Mouse (Mus musculus): ENCODE measurements at regions not wholly inside any gene's neighbourhood (a gene's known extent, or its start where the extent isn't known, plus 50 kb on each side); places are given as distances from the start of the nearest gene placed in this dataset.

- H3K36me3 ChIP-seq (ENCODE audit: control insufficient read depth, insufficient read depth, low read length, poor library complexity, severe bottlenecking): no peaks in the 10 kb centered on the region
- H3K4me1 ChIP-seq (ENCODE audit: control insufficient read depth in 2 of 2, insufficient read depth in 2 of 2, low read length in 2 of 2, poor library complexity in 1 of 2): no peaks in the 10 kb centered on the region; a peak in 1 of 4 replicates
- no peak overlapping the region for H3K27ac ChIP-seq (ENCODE audit: insufficient read depth, low read depth, low read length, poor library complexity, severe bottlenecking)
- no peak for DNase-seq (ENCODE audit: low read depth, low spot score)
- TF ChIP-seq MAFK (IDR thresholded peaks at IDR 0.05; ENCODE audit: insufficient read depth, low read depth, low read length) (no peak), ZNF384 (IDR thresholded peaks at IDR 0.05; ENCODE audit: low read depth, low read length) (no peak)
- in situ Hi-C loops (cut with MboI; ENCODE audit: low sequenced_read_pairs in 2 of 2, unreplicated experiment in 2 of 2): no loop called here
- no peaks in the 10 kb centered on the region for H3K9me3 ChIP-seq (ENCODE audit: control insufficient read depth, insufficient read depth, low read depth, low read length)
- no peak overlapping the region for H3K9ac ChIP-seq (ENCODE audit: insufficient read depth, low read depth, low read length, poor library complexity, severe bottlenecking)
- H3K4me3 ChIP-seq (ENCODE audit: insufficient read depth in 1 of 2, low read depth in 1 of 2, low read length in 2 of 2, poor library complexity in 1 of 2, severe bottlenecking in 1 of 2): no peak overlapping the region
Measured at GRCm38 (mm10) chr7:130041402-130041965, 449.8 kb downstream of the Wdr11 start.

GRCm38 (mm10) chr7:130042296-130042910, 450.7 kb downstream of the Wdr11 start:
- no peak for DNase-seq (ENCODE audit: low read depth, low spot score)
- Histone ChIP-seq H3K9me3 (ENCODE audit: control insufficient read depth, insufficient read depth, low read depth, low read length) (no peaks in the 10 kb centered on the region), H3K9ac (ENCODE audit: insufficient read depth, low read depth, low read length, poor library complexity, severe bottlenecking) (no peak overlapping the region), H3K4me3 (ENCODE audit: insufficient read depth in 1 of 2, low read depth in 1 of 2, low read length in 2 of 2, poor library complexity in 1 of 2, severe bottlenecking in 1 of 2) (no peak overlapping the region), H3K27ac (ENCODE audit: insufficient read depth, low read depth, low read length, poor library complexity, severe bottlenecking) (no peak overlapping the region), H3K36me3 (ENCODE audit: control insufficient read depth, insufficient read depth, low read length, poor library complexity, severe bottlenecking) (no peaks in the 10 kb centered on the region), H3K4me1 (ENCODE audit: control insufficient read depth in 2 of 2, insufficient read depth in 2 of 2, low read length in 2 of 2, poor library complexity in 1 of 2) (no peaks in the 10 kb centered on the region; a peak in 1 of 4 replicates)
- TF ChIP-seq ZC3H11A (IDR thresholded peaks at IDR 0.05; ENCODE audit: borderline replicate concordance, low read depth, low read length): no peak
- no peak for TF ChIP-seq HCFC1 (IDR thresholded peaks at IDR 0.05; ENCODE audit: borderline replicate concordance, insufficient read depth, low read length)
- TF ChIP-seq MAFK (IDR thresholded peaks at IDR 0.05; ENCODE audit: insufficient read depth, low read depth, low read length): no peak
- TF ChIP-seq ZNF384 (IDR thresholded peaks at IDR 0.05; ENCODE audit: low read depth, low read length): no peak
- TF ChIP-seq CHD2 (IDR thresholded peaks at IDR 0.05; ENCODE audit: low read depth, low read length): no peak
- in situ Hi-C loops (cut with MboI; ENCODE audit: low sequenced_read_pairs in 2 of 2, unreplicated experiment in 2 of 2): no loop called here

GRCm38 (mm10) chr7:130043397-130044234, 452.0 kb downstream of the Wdr11 start:
- TF ChIP-seq ZNF384 (IDR thresholded peaks at IDR 0.05; ENCODE audit: low read depth, low read length) (no peak), ZC3H11A (IDR thresholded peaks at IDR 0.05; ENCODE audit: borderline replicate concordance, low read depth, low read length) (no peak), CHD2 (IDR thresholded peaks at IDR 0.05; ENCODE audit: low read depth, low read length) (no peak), HCFC1 (IDR thresholded peaks at IDR 0.05; ENCODE audit: borderline replicate concordance, insufficient read depth, low read length) (no peak), MAFK (IDR thresholded peaks at IDR 0.05; ENCODE audit: insufficient read depth, low read depth, low read length) (no peak)
- H3K9me3 ChIP-seq (ENCODE audit: control insufficient read depth, insufficient read depth, low read depth, low read length): no peaks in the 10 kb centered on the region
- no peak overlapping the region for H3K27ac ChIP-seq (ENCODE audit: insufficient read depth, low read depth, low read length, poor library complexity, severe bottlenecking)
- no peaks in the 10 kb centered on the region; a peak in 1 of 4 replicates for H3K4me1 ChIP-seq (ENCODE audit: control insufficient read depth in 2 of 2, insufficient read depth in 2 of 2, low read length in 2 of 2, poor library complexity in 1 of 2)
- no peak overlapping the region for H3K9ac ChIP-seq (ENCODE audit: insufficient read depth, low read depth, low read length, poor library complexity, severe bottlenecking)
- H3K36me3 ChIP-seq (ENCODE audit: control insufficient read depth, insufficient read depth, low read length, poor library complexity, severe bottlenecking): no peaks in the 10 kb centered on the region
- DNase-seq (ENCODE audit: low read depth, low spot score): no peak
- in situ Hi-C loops (cut with MboI; ENCODE audit: low sequenced_read_pairs in 2 of 2, unreplicated experiment in 2 of 2): no loop called here
- H3K4me3 ChIP-seq (ENCODE audit: insufficient read depth in 1 of 2, low read depth in 1 of 2, low read length in 2 of 2, poor library complexity in 1 of 2, severe bottlenecking in 1 of 2): no peak overlapping the region

GRCm38 (mm10) chr7:130044235-130044553, 452.5 kb downstream of the Wdr11 start:
- no peak for TF ChIP-seq HCFC1 (IDR thresholded peaks at IDR 0.05; ENCODE audit: borderline replicate concordance, insufficient read depth, low read length)
- no peak for TF ChIP-seq MAFK (IDR thresholded peaks at IDR 0.05; ENCODE audit: insufficient read depth, low read depth, low read length)
- no peak for TF ChIP-seq ZNF384 (IDR thresholded peaks at IDR 0.05; ENCODE audit: low read depth, low read length)
- TF ChIP-seq CHD2 (IDR thresholded peaks at IDR 0.05; ENCODE audit: low read depth, low read length): no peak
- TF ChIP-seq ZC3H11A (IDR thresholded peaks at IDR 0.05; ENCODE audit: borderline replicate concordance, low read depth, low read length): no peak
- no peaks in the 10 kb centered on the region for H3K9me3 ChIP-seq (ENCODE audit: control insufficient read depth, insufficient read depth, low read depth, low read length)
- in situ Hi-C loops (cut with MboI; ENCODE audit: low sequenced_read_pairs in 2 of 2, unreplicated experiment in 2 of 2): no loop called here
- H3K4me3 ChIP-seq (ENCODE audit: insufficient read depth in 1 of 2, low read depth in 1 of 2, low read length in 2 of 2, poor library complexity in 1 of 2, severe bottlenecking in 1 of 2): no peak overlapping the region
- no peak overlapping the region for H3K9ac ChIP-seq (ENCODE audit: insufficient read depth, low read depth, low read length, poor library complexity, severe bottlenecking)
- DNase-seq (ENCODE audit: low read depth, low spot score): no peak
- H3K27ac ChIP-seq (ENCODE audit: insufficient read depth, low read depth, low read length, poor library complexity, severe bottlenecking): no peak overlapping the region
- H3K36me3 ChIP-seq (ENCODE audit: control insufficient read depth, insufficient read depth, low read length, poor library complexity, severe bottlenecking): no peaks in the 10 kb centered on the region
- H3K4me1 ChIP-seq (ENCODE audit: control insufficient read depth in 2 of 2, insufficient read depth in 2 of 2, low read length in 2 of 2, poor library complexity in 1 of 2): no peaks in the 10 kb centered on the region; a peak in 1 of 4 replicates

All from ES-E14 (cell line).